Mouse (Mus musculus) midbrain, postnatal 0 days (tissue): ENCODE data around the gene Slc25a13. TPM values are rescaled to one million over a fixed set of nuclear protein-coding genes. Genes with fewer than 3 reads are reported as not detected.

Experiments
- ATAC-seq: fragments of 200-750 bp; cut with Nextera tagmentation; 2 replicates; pipeline ENCODE4 v1.8.0; 2017; ENCODE audit warnings: moderate number of reproducible peaks, mild to moderate bottlenecking, moderate TSS enrichment, moderate library complexity; ENCODE audit not compliant: low FRiP score
- DNase-seq: peaks from one replicate; pipeline ENCODE4 v3.0.0-alpha.2; 2015; ENCODE audit warnings: low spot score
- H3K27ac ChIP-seq: fragments of 300-500 bp; sonication (generic); 2 replicates; pipeline ENCODE4 v1.5.1; 2014; ENCODE audit warnings: low read depth, mild to moderate bottlenecking, low read length, mixed read lengths
- H3K27me3 ChIP-seq: fragments of 300-500 bp; sonication (generic); 2 replicates; pipeline ENCODE4 v1.6.1; 2014; ENCODE audit warnings: low read length, control low read depth, mixed read lengths; ENCODE audit not compliant: insufficient read depth
- H3K36me3 ChIP-seq: fragments of 300-500 bp; sonication (generic); 2 replicates; pipeline ENCODE4 v1.6.1; 2014; ENCODE audit warnings: low read length, control low read depth, mixed read lengths; ENCODE audit not compliant: insufficient read depth
- H3K4me1 ChIP-seq: fragments of 300-500 bp; sonication (generic); 2 replicates; pipeline ENCODE4 v1.6.1; 2014; ENCODE audit warnings: mild to moderate bottlenecking, control low read depth, antibody characterized with exemption, low read length, mixed read lengths; ENCODE audit not compliant: insufficient read depth
- H3K4me2 ChIP-seq: fragments of 300-500 bp; sonication (generic); 2 replicates; pipeline ENCODE4 v1.6.1; 2014; ENCODE audit warnings: low read depth, mild to moderate bottlenecking, low read length, mixed read lengths; ENCODE audit not compliant: poor library complexity, severe bottlenecking
- H3K4me3 ChIP-seq: fragments of 300-500 bp; sonication (generic); 2 replicates; pipeline ENCODE4 v1.5.1; 2014; ENCODE audit warnings: low read depth, mild to moderate bottlenecking, low read length, moderate library complexity
- H3K9ac ChIP-seq: fragments of 300-500 bp; sonication (generic); replicated peaks from 2 replicates; pipeline ENCODE4 v1.6.1; 2014; ENCODE audit warnings: mild to moderate bottlenecking, low read length, moderate library complexity, mixed read lengths; ENCODE audit not compliant: poor library complexity, severe bottlenecking
- H3K9me3 ChIP-seq: fragments of 300-500 bp; sonication (generic); 2 replicates; pipeline ENCODE4 v1.6.1; 2016; ENCODE audit warnings: low read length, control low read depth
- CTCF ChIP-seq: IDR thresholded peaks from 2 replicates; pipeline ENCODE4 v1.5.1; 2016; ENCODE audit warnings: antibody characterized with exemption, mild to moderate bottlenecking
- WGBS: fragments of 180-500 bp; shearing (Covaris S2); extraction: QIAGEN DNeasy Blood & Tissue Kit; methylation state at CpG from one replicate; pipeline ENCODE4 v1.1.7; 2014; 5-methylcytosine and 5-hydroxymethylcytosine counted together
- polyA plus RNA-seq: library from polyadenylated mRNA; unstranded; fragments of >200 nt; fragmentation: Nextera tagmentation; extraction: Ambion mirVana; gene quantifications from 2 replicates; pipeline ENCODE4 v1.2.1, GENCODE M21; 2015
- total RNA-seq: library from RNA; depleted of rRNA; stranded (reverse); fragments of >200 nt; gene quantifications from 2 replicates; pipeline ENCODE4 v1.2.3, GENCODE M21; 2014

Slc25a13 gene
- total and polyA plus RNA-seq, 2 experiments from 2014 or later = 2.1 to 2.4 TPM

DNA sequence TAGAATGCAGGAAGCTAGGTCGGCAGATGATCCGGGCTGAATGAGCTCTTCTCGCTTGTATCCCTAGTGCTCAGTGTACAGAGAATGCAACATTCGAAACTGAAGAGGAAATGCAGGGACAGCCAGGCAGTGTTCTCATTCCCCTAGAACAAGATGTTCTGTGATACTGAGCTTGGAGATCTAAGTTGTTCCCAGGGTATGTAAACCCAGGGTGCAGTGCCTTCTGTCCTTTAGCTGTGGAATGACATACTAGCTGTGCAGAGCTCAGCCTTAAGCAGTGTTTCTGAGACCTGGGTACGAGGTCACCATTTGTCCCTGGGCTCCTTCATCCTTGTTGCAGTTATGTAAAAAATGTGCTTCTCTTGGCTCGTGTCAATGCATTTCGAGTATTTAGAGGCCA lies 25.1 kb upstream of the Slc25a13 start:
- ATAC-seq (no peak), DNase-seq (no peak)
- H3K4me1 ChIP-seq = no peaks in the 10 kb centered on the region
- no peaks in the 10 kb centered on the region for H3K36me3 ChIP-seq
- no peak overlapping the region for H3K9ac ChIP-seq
- H3K27me3 ChIP-seq = no peaks in the 10 kb centered on the region
- no peak overlapping the region for H3K27ac ChIP-seq
- WGBS = 80% methylated on average over 7 of the region's 7 CpGs
- H3K4me2 ChIP-seq = no peak overlapping the region
- H3K4me3 ChIP-seq = no peak overlapping the region
- H3K9me3 ChIP-seq = no peaks in the 10 kb centered on the region
- TF ChIP-seq CTCF = no peak

- no peaks in the 10 kb centered on the region for H3K36me3 ChIP-seq
- H3K4me2 ChIP-seq = no peak overlapping the region
- no peak for DNase-seq
- no peak for TF ChIP-seq CTCF
- no peak overlapping the region for H3K27ac ChIP-seq
- no peak for ATAC-seq
- no peaks in the 10 kb centered on the region for H3K4me1 ChIP-seq
- 88% methylated on average over 2 of the region's 2 CpGs for WGBS
- no peak overlapping the region for H3K9ac ChIP-seq
- no peaks in the 10 kb centered on the region for H3K9me3 ChIP-seq
- no peaks in the 10 kb centered on the region for H3K27me3 ChIP-seq
- H3K4me3 ChIP-seq = no peak overlapping the region
Observed at GRCm38 (mm10) chr6:6236788-6237298, 19.9 kb upstream of the Slc25a13 start.

GRCm38 (mm10) chr6:6230262-6230661 lies 13.3 kb upstream of the Slc25a13 start:
- Histone ChIP-seq H3K4me2 (no peak overlapping the region), H3K27me3 (no peaks in the 10 kb centered on the region), H3K4me3 (no peak overlapping the region), H3K9me3 (no peaks in the 10 kb centered on the region), H3K27ac (no peak overlapping the region), H3K9ac (no peak overlapping the region), H3K36me3 (no peaks in the 10 kb centered on the region), H3K4me1 (no peaks in the 10 kb centered on the region)
- DNase-seq (no peak), ATAC-seq (no peak)
- 92% methylated on average over 2 of the region's 2 CpGs for WGBS
- no peak for TF ChIP-seq CTCF

- TF ChIP-seq CTCF = no peak
- Histone ChIP-seq H3K27me3 (no peaks in the 10 kb centered on the region), H3K4me3 (no peak overlapping the region), H3K4me1 (no peaks in the 10 kb centered on the region), H3K36me3 (no peaks in the 10 kb centered on the region), H3K4me2 (no peak overlapping the region), H3K9me3 (no peaks in the 10 kb centered on the region), H3K27ac (no peak overlapping the region), H3K9ac (no peak overlapping the region)
- ATAC-seq (no peak), DNase-seq (no peak)
- WGBS = 87% methylated on average over 7 of the region's 7 CpGs
Observed at GRCm38 (mm10) chr6:6222721-6223120, 5.7 kb upstream of the Slc25a13 start.

- no peak overlapping the region for H3K27ac ChIP-seq
- WGBS = 88% methylated on average over 3 of the region's 3 CpGs
Observed at GRCm38 (mm10) chr6:6220574-6220973, 3.6 kb upstream of the Slc25a13 start.

DNA sequence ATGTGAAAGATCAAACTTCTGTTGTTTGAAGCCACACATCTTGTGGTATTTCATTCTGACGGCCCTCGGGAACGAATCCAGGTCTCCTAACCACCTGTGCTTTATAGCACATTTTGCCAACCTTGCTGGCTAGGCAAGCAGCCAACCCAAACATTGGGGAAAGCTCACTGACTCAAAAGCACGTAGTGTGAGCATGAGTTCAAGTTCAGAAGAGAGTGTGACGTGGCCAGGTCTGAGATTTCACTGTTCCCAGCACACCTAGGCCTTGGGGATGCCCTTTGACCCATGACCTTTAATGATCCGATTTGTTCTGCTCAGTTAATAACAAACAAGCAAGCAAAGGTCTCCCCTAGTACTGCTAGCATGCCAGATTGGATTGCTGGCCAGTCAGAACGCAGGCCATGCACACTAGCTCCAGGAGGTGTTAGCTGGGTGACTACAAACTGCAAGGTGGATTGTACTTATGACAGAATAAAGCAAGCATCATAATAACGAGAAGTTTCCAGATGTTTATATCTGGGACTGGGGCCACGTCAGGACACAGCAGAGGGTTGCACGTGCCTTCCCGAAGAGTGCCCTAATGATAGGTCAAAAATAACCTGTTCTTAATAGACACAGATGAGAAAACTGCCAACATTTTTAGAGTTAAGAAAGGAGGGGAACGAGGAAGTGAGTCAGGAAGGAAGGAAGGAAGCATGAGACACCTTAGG lies 2.8 kb upstream of the Slc25a13 start:
- no peaks in the 10 kb centered on the region for H3K27me3 ChIP-seq
- H3K4me3 ChIP-seq = no peak overlapping the region
- H3K9me3 ChIP-seq = no peaks in the 10 kb centered on the region
- no peak overlapping the region for H3K9ac ChIP-seq
- no peak overlapping the region for H3K27ac ChIP-seq
- no peak for TF ChIP-seq CTCF
- no peak for ATAC-seq
- WGBS = 87% methylated on average over 12 of the region's 12 CpGs
- DNase-seq = no peak
- H3K4me1 ChIP-seq = no peaks in the 10 kb centered on the region
- H3K4me2 ChIP-seq = no peak overlapping the region
- H3K36me3 ChIP-seq = no peaks in the 10 kb centered on the region

More at GRCm38 (mm10) chr6:6220574-6220973, 3.6 kb upstream of the Slc25a13 start:
- no peaks in the 10 kb centered on the region for H3K9me3 ChIP-seq
- no peaks in the 10 kb centered on the region for H3K27me3 ChIP-seq
- no peak overlapping the region for H3K4me2 ChIP-seq
- no peaks in the 10 kb centered on the region for H3K36me3 ChIP-seq
- no peaks in the 10 kb centered on the region for H3K4me1 ChIP-seq
- H3K4me3 ChIP-seq = no peak overlapping the region
- no peak for TF ChIP-seq CTCF
- no peak overlapping the region for H3K9ac ChIP-seq
- ATAC-seq (no peak), DNase-seq (no peak)
